Mouse (Mus musculus) midbrain, embryonic 11.5 days (tissue): Measurements from ENCODE around the gene Usp43. TPM values are rescaled to one million over a fixed set of nuclear protein-coding genes. Genes with fewer than 3 reads are reported as not detected.

Source experiments
- ATAC-seq: fragments of 200-750 bp; cut with Nextera tagmentation; 2 replicates; pipeline ENCODE4 v1.8.0; 2017; ENCODE audit warnings: moderate TSS enrichment, moderate library complexity; ENCODE audit not compliant: low FRiP score
- DNase-seq: peaks from one replicate; pipeline ENCODE4 v3.0.0; 2015; ENCODE audit warnings: low spot score; ENCODE audit errors: missing footprints
- H3K27ac ChIP-seq: fragments of 300-500 bp; sonication (generic); 2 replicates; pipeline ENCODE4 v1.5.1; 2014; ENCODE audit warnings: low read depth, low read length
- H3K27me3 ChIP-seq: fragments of 300-500 bp; sonication (generic); 2 replicates; pipeline ENCODE4 v1.6.1; 2014; ENCODE audit warnings: mild to moderate bottlenecking, low read length, moderate library complexity, mixed read lengths; ENCODE audit not compliant: control insufficient read depth, insufficient read depth
- H3K36me3 ChIP-seq: fragments of 300-500 bp; sonication (generic); 2 replicates; pipeline ENCODE4 v1.6.1; 2014; ENCODE audit warnings: mild to moderate bottlenecking, low read length, moderate library complexity, mixed read lengths; ENCODE audit not compliant: control insufficient read depth, insufficient read depth
- H3K4me1 ChIP-seq: fragments of 300-500 bp; sonication (generic); 2 replicates; pipeline ENCODE4 v1.6.1; 2014; ENCODE audit warnings: low read length; ENCODE audit not compliant: control insufficient read depth, insufficient read depth
- H3K4me2 ChIP-seq: fragments of 300-500 bp; sonication (generic); 2 replicates; pipeline ENCODE4 v1.6.1; 2014; ENCODE audit warnings: mild to moderate bottlenecking, moderate library complexity
- H3K4me3 ChIP-seq: fragments of 300-500 bp; sonication (generic); 2 replicates; pipeline ENCODE4 v1.5.1; 2014; ENCODE audit warnings: low read depth, low read length
- H3K9ac ChIP-seq: fragments of 300-500 bp; sonication (generic); 2 replicates; pipeline ENCODE4 v1.6.1; 2014; ENCODE audit warnings: low read length
- H3K9me3 ChIP-seq: fragments of 300-500 bp; sonication (generic); 2 replicates; pipeline ENCODE4 v1.6.1; 2016; ENCODE audit warnings: low read length; ENCODE audit not compliant: control insufficient read depth
- WGBS: fragments of 180-500 bp; shearing (Covaris S2); extraction: QIAGEN DNeasy Blood & Tissue Kit; methylation state at CpG from one replicate; pipeline ENCODE4 v1.1.7; 2014; 5-methylcytosine and 5-hydroxymethylcytosine counted together
- polyA plus RNA-seq: library from polyadenylated mRNA; unstranded; fragments of >200 nt; fragmentation: Nextera tagmentation; extraction: Ambion mirVana; gene quantifications from 2 replicates; pipeline ENCODE4 v1.2.1, GENCODE M21; 2014

The Usp43 gene
- polyA plus RNA-seq, 1 experiment from 2014 or later, result 0.51 TPM

DNA sequence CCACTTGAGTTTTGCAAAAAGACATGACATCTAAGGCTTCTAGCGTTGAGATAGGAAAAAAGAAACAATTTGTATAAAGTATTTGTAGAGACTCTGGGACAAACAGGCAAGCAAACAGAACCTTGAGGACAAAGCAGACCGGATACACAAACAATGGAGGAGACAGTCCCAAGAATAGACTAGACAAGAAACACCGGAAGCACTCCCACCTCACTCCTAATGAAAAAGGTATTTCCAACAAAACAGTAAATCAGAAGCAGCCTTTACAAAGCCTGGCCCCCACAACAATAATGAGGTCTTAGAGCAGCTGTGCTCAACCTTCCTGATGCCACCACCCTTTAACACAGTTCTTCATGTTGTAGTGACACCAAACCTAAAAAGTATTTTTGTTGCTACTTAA, 4.8 kb downstream of the Usp43 start:
- H3K4me2 ChIP-seq, result no peak overlapping the region
- H3K27me3 ChIP-seq, result peaks cover 23% of the 10 kb centered on the region
- no peak overlapping the region for H3K27ac ChIP-seq
- WGBS, result 79% methylated on average over 3 of the region's 3 CpGs
- no peak overlapping the region for H3K9ac ChIP-seq
- H3K9me3 ChIP-seq, result no peaks in the 10 kb centered on the region
- H3K4me3 ChIP-seq, result no peak overlapping the region
- ATAC-seq (no peak), DNase-seq (no peak)
- peaks cover 2% of the 10 kb centered on the region; the same call in 1 of the 2 replicates for H3K4me1 ChIP-seq
- H3K36me3 ChIP-seq, result no peaks in the 10 kb centered on the region

DNA sequence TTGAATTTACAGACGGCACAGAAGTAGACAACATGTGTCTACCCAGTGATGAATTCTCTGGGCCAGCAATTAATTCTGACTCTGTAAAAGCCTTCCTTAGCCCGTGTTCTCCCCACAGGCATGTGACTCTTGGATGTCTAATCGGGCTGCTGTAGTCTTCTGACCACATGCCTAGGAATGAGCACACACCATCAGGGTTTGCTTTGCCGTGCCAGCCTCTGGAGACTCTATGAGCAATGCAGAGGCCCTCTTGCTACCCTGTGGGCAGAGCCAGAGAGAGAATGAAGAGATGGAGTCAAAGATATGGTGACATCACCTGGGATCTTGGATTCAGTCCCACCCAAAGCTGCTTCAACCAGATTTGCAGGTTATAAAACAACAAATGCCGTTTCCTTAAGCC, 10.9 kb downstream of the Usp43 start:
- Histone ChIP-seq H3K9ac (no peak overlapping the region), H3K27ac (no peak overlapping the region), H3K4me3 (no peak overlapping the region), H3K4me2 (no peak overlapping the region), H3K9me3 (no peaks in the 10 kb centered on the region), H3K4me1 (no peaks in the 10 kb centered on the region), H3K27me3 (no peaks in the 10 kb centered on the region), H3K36me3 (no peaks in the 10 kb centered on the region)
- 89% methylated on average over 5 of the region's 5 CpGs for WGBS
- DNase-seq (no peak), ATAC-seq (no peak)

DNA sequence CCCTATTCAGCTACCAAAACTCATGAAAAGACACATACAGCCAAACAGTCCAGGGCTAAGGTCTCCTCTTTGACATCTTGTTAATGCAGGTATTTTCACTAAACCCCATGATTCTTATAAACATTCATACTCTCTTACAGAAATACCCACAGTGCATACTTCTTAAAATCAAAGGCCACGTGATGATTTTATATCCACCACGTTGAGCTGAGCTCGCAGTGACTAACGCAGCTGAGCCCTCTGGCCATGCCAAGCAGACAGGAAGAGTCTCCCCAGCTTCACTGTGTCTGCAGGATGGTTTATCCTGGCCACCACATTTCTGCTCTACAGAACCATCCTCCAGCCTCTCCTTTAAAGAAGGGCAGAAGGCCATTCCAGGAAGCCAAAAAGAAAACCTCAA, 18.2 kb downstream of the Usp43 start:
- Histone ChIP-seq H3K27me3 (no peaks in the 10 kb centered on the region), H3K36me3 (no peaks in the 10 kb centered on the region), H3K4me1 (no peaks in the 10 kb centered on the region), H3K9ac (no peak overlapping the region), H3K4me2 (no peak overlapping the region), H3K9me3 (no peaks in the 10 kb centered on the region), H3K27ac (no peak overlapping the region), H3K4me3 (no peak overlapping the region)
- 92% methylated on average over 4 of the region's 4 CpGs for WGBS
- ATAC-seq (no peak), DNase-seq (no peak)

- Histone ChIP-seq H3K27me3 (no peaks in the 10 kb centered on the region), H3K4me2 (no peak overlapping the region), H3K4me3 (no peak overlapping the region), H3K27ac (no peak overlapping the region), H3K36me3 (no peaks in the 10 kb centered on the region), H3K9ac (no peak overlapping the region), H3K4me1 (no peaks in the 10 kb centered on the region), H3K9me3 (no peaks in the 10 kb centered on the region)
- WGBS, result 62% methylated on average over 8 of the region's 8 CpGs
- DNase-seq (peak; percentile 96), ATAC-seq (no peak)
These were observed 24.8 kb downstream of the Usp43 start for GRCm38 (mm10) chr11:67897064-67897560.

DNA sequence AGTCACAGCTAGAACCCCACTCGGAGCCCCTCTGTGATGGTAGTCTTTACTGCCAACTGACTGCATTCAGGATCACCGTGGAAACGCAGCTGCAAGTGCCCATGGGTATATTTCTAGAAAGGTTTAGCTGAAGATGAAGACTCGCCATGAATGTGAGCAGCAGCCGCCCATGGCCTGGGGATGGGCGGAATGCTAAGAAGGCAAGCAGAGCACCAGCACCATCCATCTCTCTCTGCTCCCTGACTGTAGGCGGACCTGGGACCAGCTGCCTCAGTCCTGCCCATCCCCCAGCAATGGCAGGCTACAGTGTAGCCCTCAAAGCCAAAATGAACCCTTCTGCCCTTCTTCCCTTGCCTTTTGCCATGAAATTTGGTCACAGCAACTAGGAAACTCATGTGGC, 26.3 kb downstream of the Usp43 start:
- no peaks in the 10 kb centered on the region for H3K27me3 ChIP-seq
- no peaks in the 10 kb centered on the region for H3K9me3 ChIP-seq
- no peak overlapping the region for H3K27ac ChIP-seq
- no peak overlapping the region for H3K9ac ChIP-seq
- H3K36me3 ChIP-seq, result no peaks in the 10 kb centered on the region
- 78% methylated on average over 7 of the region's 7 CpGs for WGBS
- ATAC-seq, result no peak
- no peak for DNase-seq
- H3K4me3 ChIP-seq, result no peak overlapping the region
- no peaks in the 10 kb centered on the region for H3K4me1 ChIP-seq
- no peak overlapping the region for H3K4me2 ChIP-seq

DNA sequence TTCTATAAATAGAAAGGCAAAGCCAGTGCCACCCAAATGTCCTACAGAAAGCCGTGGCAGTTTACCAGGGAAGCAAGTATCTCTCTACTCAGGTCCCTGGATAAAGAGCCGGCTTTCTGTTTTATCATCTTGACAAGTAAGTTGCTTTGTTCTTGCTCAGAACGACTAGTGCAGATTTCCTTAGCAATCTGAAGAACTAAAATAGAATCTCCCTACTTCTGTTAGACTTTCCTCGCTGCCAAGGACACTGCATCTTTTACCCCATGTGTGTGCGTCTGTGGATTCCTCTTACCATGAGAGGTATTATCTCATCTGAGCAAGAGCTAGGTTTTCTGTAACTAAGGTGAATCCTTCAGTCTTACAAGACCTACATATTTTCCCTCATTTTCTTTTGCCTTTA, 33.4 kb downstream of the Usp43 start:
- no peak for DNase-seq
- Histone ChIP-seq H3K4me1 (no peaks in the 10 kb centered on the region), H3K4me2 (no peak overlapping the region), H3K36me3 (no peaks in the 10 kb centered on the region), H3K4me3 (no peak overlapping the region), H3K27ac (no peak overlapping the region), H3K9ac (no peak overlapping the region), H3K9me3 (no peaks in the 10 kb centered on the region), H3K27me3 (no peaks in the 10 kb centered on the region)
- 83% methylated on average over 5 of the region's 5 CpGs for WGBS
- ATAC-seq, result no peak

- DNase-seq, result no peak
- H3K9me3 ChIP-seq, result no peaks in the 10 kb centered on the region
- no peaks in the 10 kb centered on the region for H3K36me3 ChIP-seq
- no peak overlapping the region for H3K4me2 ChIP-seq
- H3K27me3 ChIP-seq, result no peaks in the 10 kb centered on the region
- H3K4me1 ChIP-seq, result no peaks in the 10 kb centered on the region
- no peak overlapping the region for H3K4me3 ChIP-seq
- H3K9ac ChIP-seq, result no peak overlapping the region
- H3K27ac ChIP-seq, result no peak overlapping the region
- ATAC-seq, result no peak
- WGBS, result 83% methylated on average over 2 of the region's 2 CpGs
These were observed 36.0 kb downstream of the Usp43 start for GRCm38 (mm10) chr11:67885921-67886320.

- Histone ChIP-seq H3K4me2 (no peak overlapping the region), H3K9me3 (no peaks in the 10 kb centered on the region), H3K9ac (no peak overlapping the region), H3K36me3 (no peaks in the 10 kb centered on the region), H3K27ac (no peak overlapping the region), H3K27me3 (no peaks in the 10 kb centered on the region), H3K4me3 (no peak overlapping the region), H3K4me1 (0 out of 2 replicates have a peak, but pooled peaks cover 4% of the 10 kb centered on the region)
- WGBS, result 89% methylated on average over 9 of the region's 9 CpGs
- no peak for DNase-seq
- no peak for ATAC-seq
These were observed 56.3 kb downstream of the Usp43 start for GRCm38 (mm10) chr11:67865521-67866197.

DNA sequence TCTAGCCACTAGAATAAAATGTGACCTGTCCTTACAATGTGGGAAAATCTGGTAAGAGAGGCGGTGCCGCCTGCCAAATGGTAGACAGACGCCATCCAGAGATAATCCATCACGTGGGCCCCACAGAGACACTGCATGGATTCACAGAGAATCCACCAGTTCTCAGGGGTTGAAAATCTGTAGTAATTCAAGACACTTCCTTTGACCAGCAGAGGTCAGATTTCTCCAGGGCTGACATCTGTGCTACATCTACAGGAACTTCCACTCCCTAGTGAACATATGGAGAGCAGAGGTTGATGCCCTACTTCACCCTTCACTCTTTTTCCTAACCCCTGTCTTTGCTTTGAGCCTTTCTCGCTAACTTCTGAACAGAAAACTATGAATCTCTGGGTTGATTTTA, 56.9 kb downstream of the Usp43 start:
- WGBS, result 76% methylated on average over 5 of the region's 5 CpGs
- Histone ChIP-seq H3K4me1 (0 out of 2 replicates have a peak, but pooled peaks cover 4% of the 10 kb centered on the region), H3K4me2 (no peak overlapping the region), H3K9me3 (no peaks in the 10 kb centered on the region), H3K27me3 (no peaks in the 10 kb centered on the region), H3K4me3 (no peak overlapping the region), H3K9ac (no peak overlapping the region), H3K27ac (no peak overlapping the region), H3K36me3 (no peaks in the 10 kb centered on the region)
- ATAC-seq (no peak), DNase-seq (no peak)
